Mouse (Mus musculus): ENCODE measurements at regions not wholly inside any gene's neighbourhood (a gene's known extent, or its start where the extent isn't known, plus 50 kb on each side); places are given as distances from the start of the nearest gene placed in this dataset.

DNA sequence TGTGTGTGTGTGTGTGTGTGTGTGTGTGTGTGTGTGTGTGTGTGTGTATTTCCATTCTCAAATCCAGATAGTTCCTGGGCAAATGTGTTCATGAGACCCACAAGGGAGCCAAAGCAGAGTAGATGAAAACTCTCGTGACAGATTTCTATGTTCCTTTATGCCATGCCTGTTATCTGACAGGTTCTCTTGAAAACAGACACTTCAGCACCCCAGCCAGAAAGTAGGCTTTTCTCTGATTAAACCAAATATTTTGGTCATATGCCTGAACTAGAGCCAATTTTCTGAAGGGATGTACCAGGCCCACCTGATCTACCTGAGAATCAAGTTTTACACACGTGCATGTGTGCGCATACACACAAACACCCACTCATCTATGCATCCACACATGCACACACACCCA lies 95.5 kb downstream of the Psat1 start:
- no peak for DNase-seq
- intact Hi-C loops (cut with DNase I): no loop called here

DNA sequence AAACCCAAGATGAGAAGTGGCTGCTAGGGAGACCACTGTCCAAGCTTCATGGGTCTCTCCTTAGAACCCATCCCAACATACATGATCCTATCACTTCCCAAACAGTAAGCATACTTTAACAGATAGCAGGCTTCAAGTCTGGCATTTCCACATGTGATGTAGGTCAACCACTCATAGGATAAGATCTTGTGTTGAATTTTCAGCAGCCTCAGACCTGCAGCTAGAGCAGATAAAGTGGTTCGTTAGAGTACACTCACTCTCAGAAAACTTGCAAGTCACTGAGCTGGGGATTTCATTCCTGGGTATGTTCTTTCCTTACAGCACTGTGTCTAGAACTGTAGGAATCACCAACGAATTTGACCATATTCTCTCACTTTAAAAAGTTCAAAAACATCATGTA lies 96.4 kb downstream of the Psat1 start:
- no peak for DNase-seq
- intact Hi-C loops (cut with DNase I): no loop called here

DNA sequence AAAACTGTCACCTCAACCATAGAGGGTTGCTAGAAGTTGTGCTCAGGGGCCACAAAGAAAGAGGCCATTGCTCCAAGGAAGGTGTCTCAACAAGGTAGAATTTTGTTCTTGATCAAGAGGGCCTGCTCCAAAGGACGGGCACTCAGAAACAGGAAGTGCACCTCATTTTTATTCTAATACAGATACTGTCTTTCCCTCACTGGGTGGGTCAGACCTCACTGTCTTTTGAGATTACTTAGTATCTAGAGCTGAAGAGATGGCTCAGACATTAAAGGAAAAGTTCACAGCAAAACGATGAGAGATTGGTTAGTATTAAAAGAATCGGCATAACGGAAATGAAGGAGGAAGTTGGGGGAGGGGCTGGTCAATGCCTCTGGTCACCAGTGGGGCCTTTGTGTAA lies 97.9 kb downstream of the Psat1 start:
- intact Hi-C loops (cut with DNase I): no loop called here

DNA sequence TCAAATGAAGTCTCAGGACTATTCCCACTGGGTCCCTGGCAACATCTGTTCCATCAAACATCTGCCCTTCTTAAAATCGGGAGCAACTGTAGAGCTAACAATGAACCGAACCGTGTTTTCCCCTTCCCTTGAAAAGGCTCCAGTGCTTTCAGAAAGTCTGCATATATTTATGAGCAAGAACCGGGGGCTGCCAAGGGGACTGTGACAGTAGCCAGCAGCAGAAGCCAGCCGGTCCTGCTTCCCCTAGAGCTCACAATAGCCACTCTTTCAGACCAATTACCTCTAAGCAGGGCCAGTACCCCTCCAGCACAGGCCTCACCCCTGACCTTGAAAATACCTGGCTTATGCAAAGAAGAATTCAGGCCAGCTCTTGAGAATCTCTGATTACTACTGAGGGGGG lies 108.8 kb downstream of the Psat1 start:
- intact Hi-C loops (cut with DNase I): no loop called here
- no peak for DNase-seq

More for the DNA sequence above, 97.9 kb downstream of the Psat1 start:
- DNase-seq: no peak

DNA sequence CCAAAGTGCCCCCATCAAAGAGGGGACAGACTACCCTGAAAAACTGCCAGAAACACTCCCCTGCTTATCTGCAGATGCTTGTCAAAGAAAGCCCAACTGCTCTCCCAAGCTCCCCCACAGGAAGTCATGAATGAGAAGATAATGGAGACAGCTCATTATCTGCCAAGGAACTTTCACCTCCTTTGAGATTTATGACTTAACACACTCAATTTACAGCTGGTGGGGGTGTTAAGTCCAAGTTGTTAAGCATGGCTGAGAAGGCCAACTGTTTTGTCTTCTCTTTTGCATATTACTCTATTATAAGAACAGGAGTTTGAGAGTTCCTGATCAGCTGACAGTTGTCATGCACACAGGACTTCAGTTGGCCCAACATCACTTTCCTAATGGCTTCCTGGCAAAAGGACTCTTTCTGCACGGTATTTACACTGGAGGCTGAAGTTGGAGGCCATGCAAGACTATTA lies 109.4 kb downstream of the Psat1 start:
- DNase-seq: no peak
- intact Hi-C loops (cut with DNase I): no loop called here

DNA sequence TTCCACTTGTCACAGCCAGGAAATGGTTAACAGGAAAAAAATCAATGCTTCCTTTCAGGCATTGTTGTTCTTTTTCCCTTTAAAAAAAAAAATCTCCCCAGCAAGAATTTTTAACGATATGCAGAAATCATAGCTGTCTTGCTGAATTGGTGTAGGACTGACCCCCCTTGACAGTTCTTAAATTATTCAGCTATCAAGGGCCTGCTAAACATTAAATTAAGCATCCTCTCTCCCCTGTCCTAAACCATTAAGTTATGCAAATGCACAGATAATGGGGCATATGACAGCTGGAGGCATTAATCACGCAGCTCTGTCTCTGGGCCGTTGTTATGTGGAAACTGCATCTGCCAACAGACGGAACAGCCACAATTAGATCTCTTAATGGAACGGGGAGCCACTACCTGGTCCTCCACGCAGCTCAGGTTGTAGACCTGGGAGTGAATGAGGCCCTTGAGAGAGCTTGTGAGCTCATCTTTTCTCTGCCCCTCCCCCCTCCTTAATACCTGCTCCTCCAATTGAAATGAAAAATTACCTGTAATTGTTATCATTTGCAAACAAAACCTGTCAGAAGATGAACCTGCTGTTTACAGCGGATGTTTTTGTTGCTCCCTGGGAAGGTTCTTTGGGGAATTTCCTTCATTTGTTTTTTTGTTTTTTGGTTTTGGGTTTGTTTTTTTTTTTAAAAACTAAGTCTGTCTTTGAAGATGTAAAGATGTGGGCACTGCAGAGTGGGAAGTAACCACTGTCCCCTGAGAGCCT lies 110.0 kb downstream of the Psat1 start:
- intact Hi-C loops (cut with DNase I): no loop called here
- no peak for DNase-seq

DNA sequence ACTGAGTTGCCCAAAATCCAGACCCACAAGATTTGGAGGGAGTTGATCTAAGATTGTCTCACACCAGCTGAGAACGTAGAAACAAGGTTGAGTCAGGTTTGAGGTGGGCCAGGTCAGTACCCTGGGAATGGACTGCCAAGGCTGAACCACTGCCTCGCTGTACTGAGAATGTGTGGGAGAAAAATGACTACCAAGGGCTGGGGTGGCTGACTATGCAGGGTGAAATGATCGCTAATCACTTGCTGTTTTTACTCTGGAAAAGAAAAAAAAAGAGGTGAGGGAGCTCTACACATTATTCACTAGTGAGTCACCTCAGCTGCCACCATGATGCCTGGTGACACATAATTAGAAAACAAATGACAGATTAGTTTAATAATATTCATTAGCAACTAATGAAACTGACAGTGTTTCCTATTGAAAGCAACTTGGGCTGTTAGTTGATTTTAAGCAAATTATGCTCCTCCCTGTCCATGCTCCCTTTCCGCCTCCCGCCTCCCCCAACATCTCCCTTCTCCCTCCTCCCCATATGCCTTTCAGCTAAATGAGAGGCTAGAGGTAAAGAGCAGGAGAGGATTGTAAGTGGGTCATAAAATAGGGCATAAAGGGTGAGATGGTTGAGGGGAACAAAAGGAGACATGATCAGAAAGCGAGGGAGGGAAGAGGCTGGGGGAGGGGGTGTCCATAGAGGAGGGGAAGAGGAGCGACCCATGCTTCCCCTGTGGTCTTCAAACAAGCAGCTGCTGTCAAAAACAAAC lies 110.8 kb downstream of the Psat1 start:
- DNase-seq: no peak
- intact Hi-C loops (cut with DNase I): no loop called here

DNA sequence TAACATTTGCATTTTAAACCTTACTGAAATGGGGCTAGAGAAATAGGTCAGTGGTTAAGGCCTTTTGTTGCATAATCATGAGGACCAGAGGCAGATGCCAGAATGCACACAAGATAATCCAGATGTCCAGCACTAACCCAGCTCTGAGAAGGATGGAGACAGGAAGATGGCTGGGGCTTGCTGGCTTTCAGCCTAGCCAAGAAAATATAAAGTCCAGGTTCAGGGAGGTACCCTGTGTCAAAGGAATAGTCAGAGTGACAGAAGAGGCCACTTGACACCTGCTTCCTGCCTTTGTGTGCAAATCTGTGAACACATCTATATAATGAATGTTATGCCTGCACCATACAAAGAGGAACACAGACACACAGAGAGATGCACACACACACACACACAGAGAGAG lies 116.8 kb downstream of the Psat1 start:
- intact Hi-C loops (cut with DNase I): no loop called here

DNA sequence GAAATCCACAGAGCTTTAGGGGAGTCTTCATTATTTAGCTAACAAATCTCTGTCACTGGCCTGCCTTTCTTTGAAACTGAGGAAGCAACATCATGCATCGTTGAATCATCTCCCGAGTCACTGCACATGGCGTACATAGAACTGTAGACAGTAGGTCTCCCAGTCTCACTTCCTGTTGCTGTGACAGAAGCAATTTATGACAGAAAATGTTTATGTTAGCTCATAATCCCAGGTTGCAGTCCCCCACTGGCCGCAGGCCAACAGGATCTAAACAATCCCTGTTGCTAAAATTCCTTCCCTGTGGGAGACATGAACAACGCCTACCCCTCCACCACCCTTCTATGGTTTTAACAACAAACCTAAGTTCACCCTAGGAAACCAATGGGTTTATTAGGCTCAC lies 118.0 kb downstream of the Psat1 start:
- intact Hi-C loops (cut with DNase I): no loop called here
- DNase-seq: no peak

More for the DNA sequence above, 116.8 kb downstream of the Psat1 start:
- no peak for DNase-seq

DNA sequence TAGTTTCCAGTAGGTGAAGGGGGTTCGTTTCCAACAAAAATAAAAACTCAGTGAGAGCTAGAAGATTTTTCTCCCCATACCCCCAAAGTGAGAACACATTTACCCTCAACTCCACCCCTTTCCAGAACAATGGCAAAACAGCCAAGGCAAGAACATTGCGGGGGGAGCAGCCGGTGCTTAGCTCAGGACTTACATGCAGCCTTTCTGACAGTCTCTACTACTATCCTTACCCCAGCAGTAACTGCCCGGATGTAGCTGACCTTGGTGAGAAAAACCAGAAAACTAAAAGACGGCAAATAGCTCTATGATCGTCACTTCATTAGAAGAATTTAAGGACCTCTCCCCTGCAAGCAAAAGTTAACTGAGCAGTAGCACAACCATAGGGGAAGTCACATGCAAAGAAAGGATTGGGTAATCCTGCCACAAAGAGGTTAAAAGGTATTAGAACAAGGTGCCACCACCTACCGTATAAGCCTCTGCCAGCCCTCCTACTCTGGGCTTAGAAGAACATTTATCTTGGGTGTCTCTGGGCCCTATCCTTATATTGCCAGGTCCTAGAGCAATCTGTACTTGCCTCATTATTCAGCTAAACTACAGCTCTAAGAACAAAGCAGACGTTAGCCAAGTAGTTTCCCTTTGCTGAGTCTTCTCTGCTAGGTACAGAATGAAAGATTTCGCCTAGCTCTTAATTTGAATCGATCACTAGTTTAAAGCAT lies 119.0 kb downstream of the Psat1 start:
- intact Hi-C loops (cut with DNase I): no loop called here

DNA sequence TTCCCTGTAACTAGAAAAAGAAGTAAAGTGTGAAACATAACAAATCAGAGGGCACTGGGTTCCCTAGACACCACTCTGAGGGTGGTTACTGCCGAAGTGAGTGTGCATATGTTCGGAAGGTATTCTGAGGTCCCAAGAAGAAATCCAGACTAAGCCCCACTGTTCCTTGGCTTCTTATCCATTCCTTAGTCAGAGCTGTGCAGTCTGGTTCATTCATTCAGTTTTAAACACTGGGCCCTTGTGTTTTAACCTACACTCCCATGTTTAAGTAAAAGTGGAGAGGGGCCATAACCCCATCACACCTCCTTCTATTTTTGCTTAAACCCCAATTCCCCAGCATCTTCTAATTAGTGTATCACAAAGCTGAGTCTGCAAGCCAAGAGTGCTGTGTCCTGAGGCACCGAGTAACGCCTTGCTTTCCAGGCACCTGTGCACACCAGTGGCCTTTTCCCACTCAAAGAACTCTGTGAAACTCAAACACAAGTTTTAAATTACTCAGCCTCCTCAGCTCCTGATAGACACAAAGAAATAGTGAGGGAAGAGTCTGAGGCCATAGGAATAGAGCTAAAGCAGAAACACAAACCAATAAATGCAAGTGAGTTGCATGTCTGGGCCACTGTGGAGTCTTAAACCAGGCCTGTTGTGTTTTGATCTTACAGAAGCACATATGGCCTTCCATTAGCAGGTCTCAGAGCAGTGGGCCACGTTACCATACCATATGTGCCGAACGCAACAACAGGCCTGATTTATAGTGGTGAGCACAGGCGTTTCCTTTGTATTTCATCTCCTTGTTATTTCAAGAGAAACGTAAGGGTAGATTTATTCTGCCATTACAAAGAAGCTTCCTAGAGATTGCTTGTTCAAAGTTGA lies 119.8 kb downstream of the Psat1 start:
- intact Hi-C loops (cut with DNase I): no loop called here
- no peak for DNase-seq

More for the DNA sequence above, 119.0 kb downstream of the Psat1 start:
- no peak for DNase-seq

DNA sequence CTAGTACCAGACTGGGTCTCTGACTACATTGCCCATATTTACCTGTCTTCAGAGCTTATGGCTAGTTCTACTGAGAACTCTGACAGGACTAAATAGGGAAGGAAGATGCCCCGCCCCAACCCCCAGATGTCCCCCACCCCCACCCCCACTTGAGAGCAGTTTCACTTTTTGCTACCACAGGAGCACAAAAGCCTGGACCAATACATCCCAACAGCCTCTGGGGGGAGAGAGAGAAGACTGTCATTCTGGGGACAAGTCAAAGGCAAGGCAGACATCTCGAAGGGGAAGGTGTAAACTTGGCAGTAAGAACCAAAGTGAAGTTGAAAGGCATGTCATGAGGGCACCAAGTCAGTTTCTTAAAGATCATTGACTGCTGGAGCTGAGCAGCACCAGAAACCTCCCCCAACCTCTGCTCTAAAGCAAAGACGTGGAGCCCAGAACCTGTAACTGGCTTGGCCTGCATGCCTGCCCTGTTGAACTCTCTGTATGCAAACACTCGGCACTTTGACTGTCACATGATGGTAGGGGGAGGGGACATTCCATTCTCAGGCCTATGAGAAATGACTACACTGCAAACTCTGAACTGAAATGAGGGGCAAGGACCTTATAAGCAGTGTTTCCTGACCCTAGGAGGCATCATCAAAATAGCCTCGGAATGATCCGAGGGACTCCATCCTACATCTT lies 123.3 kb downstream of the Psat1 start:
- intact Hi-C loops (cut with DNase I): no loop called here
- no peak for DNase-seq

DNA sequence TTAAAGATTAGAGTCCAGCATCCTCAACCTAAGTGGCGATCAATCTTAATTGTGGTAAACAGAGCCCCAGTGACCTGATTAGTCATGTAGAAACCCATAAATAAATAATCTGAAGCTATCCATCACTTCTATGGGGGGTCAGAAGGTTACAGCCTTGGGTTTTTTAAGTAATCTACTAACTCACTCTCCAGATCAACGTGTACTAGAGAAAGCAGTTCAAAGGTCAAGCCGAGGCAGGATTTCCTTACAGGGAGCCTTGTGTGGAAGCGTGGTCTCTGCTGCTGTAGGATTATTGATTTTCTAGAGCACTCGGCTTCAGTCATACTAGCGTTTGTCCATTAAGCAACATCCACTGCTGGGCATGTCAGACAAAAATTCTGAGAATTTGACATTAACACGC lies 127.1 kb downstream of the Psat1 start:
- no peak for DNase-seq
- intact Hi-C loops (cut with DNase I): no loop called here

DNA sequence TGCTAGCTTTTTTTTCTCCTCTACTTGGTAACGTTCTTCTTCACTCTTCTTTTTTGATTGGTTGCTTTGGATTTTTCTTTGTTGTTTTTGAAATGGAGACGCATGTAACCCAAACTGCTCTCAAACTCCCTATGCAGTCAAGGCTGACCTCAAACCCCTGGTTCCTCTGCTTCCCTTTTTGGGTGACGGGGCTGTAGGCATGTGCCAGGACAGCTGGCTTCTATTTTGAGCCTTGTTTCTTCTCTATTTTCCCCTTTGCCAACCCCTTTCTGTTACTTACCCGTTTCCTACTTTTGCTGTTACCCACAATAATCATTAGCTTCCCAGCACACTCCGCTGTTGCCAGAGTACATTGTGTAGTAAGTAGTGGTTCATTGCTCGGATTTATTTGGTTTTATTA lies 132.0 kb downstream of the Psat1 start:
- DNase-seq: no peak
- intact Hi-C loops (cut with DNase I): no loop called here

DNA sequence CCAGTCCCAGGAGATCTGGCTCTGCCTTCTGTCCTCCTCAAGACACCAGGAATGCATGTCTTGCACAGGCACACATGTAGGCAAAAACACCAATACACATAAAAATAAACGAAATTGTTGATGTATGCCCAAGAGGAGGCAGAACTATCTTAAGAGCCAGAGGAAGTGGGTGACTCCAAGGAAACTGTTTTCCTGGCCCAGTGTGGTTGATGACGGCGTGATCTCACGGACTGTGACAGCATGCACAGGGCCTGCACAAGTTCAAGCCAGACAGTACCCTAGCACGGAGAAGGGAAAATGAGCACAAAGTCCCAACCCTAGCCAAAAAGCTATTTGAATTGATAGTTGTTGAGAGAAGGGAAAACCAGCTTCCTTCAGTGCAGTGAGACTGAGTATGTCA lies 138.1 kb downstream of the Psat1 start:
- no peak for DNase-seq
- intact Hi-C loops (cut with DNase I): no loop called here

DNA sequence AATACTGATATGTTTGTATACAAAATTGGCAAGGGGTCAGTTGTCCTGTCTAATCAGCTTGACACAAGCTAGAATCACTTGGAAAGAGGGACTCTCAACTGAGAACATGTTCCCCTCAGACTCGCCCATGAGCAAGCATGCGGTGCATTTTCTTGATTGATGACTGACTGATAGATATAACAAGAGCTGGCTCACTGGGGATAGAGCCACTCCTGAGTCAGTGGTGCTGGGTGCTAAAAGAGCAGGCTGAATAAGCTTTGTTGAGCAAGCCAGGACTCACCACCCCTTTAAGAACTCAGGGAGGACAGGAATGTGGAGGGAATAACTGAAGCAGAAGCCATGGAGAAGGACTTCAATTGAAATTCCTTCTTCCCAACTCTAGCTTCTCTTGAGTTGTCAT lies 139.5 kb downstream of the Psat1 start:
- DNase-seq: no peak
- intact Hi-C loops (cut with DNase I): no loop called here

DNA sequence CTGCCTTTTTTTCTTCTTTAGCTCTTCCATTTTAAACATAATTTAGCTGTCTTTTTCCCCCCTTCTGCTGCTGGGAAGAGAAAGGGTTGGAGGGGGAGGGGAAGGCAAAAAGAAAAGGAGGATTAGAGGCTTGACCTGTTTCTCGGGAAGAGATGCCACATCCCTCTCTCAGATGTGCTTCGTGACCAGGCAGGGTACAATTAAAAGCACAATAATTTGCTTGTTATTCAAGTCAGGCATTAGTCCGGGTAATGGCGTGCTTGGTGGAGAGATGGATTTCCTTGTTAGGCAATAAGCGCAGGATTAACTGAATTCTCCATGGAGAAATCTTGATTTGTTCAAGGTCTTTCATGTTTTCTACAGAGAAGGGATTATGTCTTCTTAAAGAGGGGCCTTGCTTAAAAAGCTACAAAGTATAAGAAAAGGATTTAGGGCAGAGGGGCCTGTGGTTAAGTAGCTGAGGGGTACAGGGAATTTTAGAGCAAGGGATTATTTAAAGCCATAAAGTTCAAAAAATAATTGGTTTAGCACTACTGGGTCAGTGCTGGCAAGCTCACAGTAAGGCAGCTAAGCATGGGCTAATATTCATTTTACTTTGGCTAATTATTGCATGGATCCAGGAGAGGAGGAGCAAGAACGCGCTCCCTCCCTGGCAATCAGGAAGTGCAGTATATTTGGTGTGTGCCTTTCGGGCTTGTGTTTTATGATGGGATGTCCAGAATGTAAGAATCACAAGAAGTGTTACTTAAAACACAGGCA lies 143.8 kb downstream of the Psat1 start:
- intact Hi-C loops (cut with DNase I): no loop called here
- DNase-seq: no peak

DNA sequence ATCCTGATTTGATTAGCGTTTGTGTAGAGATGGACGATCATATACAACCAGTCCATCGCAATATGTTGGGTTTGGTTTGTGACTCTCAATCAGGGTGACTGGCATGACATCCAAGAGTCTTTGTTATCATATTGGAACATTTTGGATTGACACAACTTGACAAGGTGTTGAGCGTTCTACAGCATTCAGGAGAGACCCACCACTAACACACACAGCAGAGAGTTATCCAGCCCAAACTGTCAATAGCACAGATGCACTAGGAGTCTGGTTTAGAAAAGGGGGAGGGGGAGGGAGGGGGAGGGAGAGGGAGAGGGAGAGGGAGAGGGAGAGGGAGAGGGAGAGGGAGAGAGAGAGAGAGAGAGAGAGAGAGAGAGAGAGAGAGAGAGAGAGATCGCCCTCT lies 144.5 kb downstream of the Psat1 start:
- DNase-seq: no peak
- intact Hi-C loops (cut with DNase I): no loop called here

DNA sequence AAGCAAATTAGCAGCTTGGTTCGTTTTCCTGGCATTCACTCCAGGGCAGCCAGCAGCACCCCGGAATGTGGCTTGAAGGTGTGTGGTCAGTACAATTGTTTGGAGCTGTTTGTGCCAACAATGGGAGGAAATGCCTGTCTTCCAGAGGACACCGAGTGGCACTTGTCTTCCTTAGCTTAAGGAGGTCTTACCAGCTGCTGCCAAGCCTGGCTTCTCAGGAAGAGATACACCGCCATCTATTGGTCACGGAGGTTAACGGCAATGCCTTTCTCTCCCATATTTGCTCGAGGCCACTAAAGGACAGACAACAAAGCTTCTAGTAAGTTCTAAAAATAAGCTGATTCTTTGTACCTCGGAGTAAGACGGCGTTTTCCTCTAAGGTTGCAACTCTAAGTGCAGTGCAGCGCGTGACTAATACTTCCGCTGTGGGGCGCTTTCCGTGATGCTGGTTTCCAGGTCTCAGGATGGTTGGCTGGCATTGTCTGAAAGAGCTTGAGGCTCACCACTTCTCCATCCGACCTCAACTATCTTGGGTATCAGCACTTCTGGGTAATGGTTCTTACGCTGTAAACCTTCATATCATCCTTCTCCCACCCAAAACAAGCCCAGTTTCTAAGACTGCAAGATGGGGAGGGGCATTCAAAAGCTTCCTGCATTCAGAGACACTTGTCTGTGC lies 145.2 kb downstream of the Psat1 start:
- peak; percentile 49 to 58 for DNase-seq
- intact Hi-C loops (cut with DNase I): no loop called here
